Mouse (Mus musculus): ENCODE results near the gene Supt6.
A peak's percentile ranks its signal among the peaks of the same experiment; 100 is the strongest.

Supt6 gene

DNA sequence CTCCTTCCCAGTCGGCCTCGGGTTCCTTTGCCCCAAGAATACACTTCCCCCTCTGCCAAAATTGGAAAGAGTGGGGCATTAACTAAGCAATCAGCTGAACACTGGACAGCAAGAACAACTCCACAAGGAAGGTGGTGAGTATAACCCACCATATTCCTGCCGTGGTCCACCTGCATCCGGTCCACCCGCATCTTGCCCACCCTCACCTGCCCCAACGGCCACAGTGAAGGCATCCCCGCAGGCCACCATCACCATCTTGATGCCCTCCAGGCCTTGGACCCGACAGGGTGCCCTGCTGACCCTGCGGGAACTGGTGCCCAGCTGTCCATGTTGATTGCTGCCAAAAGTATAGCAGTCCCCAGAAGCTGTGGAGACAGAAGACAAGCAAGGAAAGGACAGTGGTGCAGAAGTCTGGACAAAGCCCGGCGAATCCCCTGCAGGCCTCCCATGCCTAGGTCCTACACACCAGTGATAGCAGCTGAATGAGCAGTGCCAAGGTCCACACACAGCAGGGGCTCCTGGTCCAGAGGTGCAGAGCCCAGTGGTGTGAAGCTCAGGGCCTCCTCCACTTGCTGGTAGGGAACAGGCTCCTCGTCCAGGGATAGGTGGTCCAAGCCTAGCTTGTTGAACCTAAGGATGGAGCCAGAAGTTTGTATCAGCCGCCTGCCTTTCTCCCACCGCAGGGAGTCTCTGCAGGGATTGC, 78.4 kb downstream of the Supt6 start:
- no peak for DNase-seq (ENCODE audit: low spot score in 2 of 2)

GRCm38 (mm10) chr11:78166640-78167039, 79.1 kb downstream of the Supt6 start:
- DNase-seq (ENCODE audit: low spot score in 2 of 2): no peak

- DNase-seq (ENCODE audit: low spot score in 2 of 2): no peak
Observed at GRCm38 (mm10) chr11:78166161-78166560, 79.6 kb downstream of the Supt6 start.

DNA sequence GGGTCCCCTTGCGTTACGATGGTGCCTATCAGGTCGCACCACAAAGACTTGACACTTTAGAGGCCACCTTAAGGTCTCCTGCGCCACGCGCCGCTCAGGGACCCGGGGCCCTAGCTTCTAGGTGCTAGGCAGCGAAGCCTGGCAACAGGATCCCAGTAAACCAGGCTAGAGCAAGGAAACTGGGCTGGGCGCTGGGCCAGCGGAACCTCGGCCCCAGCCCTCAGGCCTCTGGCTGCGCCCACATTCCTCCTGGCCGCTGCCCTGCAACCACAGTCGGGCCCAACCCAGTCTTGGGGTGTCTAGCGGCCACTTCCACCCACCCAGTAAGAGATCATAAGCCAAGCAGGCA, 80.1 kb downstream of the Supt6 start:
- DNase-seq (ENCODE audit: low spot score in 2 of 2): no peak

DNA sequence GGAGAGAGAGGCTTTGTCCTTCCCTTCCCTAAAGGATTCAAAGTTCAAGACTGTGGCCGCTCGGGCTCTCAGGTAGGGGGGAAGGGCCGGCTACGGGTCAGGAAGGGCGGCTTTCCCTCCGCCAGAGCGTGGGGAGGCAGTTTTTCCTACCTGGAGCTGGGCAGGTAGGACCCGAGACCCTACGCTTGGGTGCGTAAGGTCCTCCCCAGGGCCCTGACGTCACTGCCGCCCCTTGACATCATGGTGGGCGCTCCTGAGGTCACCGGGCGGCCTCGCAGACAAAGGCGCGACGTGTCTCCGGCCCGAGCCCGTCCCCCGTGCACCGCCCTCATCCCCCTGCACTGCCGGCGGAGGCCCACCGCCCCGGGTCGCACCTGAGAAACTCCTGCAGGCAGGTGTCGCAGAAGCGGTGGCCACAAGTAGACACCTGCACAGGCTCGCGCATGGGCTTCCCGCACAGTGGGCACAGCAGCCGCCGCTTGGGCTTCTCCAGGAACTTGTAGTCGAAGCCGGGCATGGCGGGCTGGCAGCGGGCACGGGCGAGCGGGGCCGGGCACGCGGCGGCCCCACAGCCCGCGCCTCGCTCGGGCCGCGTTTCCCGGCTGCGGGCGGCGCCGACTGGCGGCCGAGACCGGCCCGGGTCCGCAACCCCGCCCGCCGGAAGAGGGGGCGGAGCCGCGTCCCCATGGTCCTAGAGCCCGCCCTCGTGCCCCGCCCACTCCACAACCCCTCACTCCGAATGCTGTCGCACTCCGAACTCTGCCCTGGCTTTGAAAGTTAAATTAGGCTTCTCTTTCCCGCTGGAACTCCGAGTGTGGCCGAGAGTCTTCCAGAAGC, 80.6 kb downstream of the Supt6 start, which contains the start of gene Traf4:
Traf4 (minus strand) TSS at position 666 of the 837 bp plus-strand sequence.
- peak; percentile 60 to 70 for DNase-seq (ENCODE audit: low spot score in 2 of 2)

DNA sequence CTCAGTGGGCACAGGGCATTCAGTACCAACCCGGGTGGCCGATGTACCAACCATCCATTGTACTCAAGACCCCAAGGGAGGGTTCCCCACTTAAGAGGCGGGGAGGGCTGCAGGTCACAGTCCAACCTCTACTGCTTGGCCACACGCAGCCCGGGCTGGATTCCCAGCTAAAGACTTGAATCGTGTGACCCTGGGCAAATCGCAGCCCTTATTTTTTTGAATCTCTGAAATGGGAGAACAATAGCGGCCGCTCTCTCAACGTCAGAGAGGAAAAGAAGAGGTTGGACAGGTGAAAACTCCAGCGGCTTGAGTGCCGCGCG, 81.2 kb downstream of the Supt6 start:
- DNase-seq (ENCODE audit: low spot score in 2 of 2): no peak

- DNase-seq (ENCODE audit: low spot score in 2 of 2): peak in 1 of 2 experiments; percentile 15
Observed at GRCm38 (mm10) chr11:78163681-78164603, 81.8 kb downstream of the Supt6 start.

- DNase-seq (ENCODE audit: low spot score in 2 of 2): no peak
Observed at GRCm38 (mm10) chr11:78163045-78163444, 82.7 kb downstream of the Supt6 start.

GRCm38 (mm10) chr11:78162504-78162903, 83.3 kb downstream of the Supt6 start:
- no peak for DNase-seq (ENCODE audit: low spot score in 2 of 2)

DNA sequence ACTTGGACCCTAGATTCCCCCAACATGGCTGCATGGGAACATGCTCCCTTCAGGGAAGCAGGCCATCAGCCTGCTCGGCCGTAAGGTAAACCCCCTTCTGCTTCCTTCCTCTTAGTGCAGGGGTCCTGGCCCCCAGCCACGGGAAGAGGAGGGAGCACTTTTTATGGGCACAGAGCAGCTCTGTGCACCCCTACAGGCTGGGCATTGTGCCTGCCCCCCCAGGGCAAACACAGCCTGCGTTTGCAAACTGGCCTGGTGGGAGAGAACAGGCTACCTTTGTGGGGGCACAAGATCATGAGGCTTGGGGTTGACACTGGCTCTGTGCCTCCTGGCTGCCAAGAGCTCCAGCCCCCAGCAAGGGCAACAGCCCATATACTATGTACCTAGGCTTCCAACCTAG, 83.8 kb downstream of the Supt6 start:
- no peak for DNase-seq (ENCODE audit: low spot score in 2 of 2)

DNA sequence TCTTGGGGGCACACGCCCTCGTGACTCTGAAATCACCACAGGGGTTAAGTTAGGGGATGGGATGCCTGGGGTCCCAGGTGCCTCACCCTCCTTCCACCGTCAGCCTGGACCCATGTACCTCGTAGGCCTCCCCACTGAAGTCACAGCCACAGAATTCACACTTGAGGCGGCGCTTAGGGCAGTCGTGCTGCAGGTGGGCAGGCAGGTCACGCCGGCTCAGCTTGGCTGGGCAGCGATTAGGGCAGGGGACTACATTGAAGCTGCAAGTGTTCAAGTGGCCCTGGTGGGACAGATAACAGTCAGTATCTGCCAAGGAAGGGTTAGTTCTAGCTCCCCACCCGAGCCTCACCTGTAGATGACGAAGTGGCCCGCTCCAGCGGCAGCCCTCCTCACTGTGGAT, 84.6 kb downstream of the Supt6 start:
- no peak for DNase-seq (ENCODE audit: low spot score in 2 of 2)

- no peak for DNase-seq (ENCODE audit: low spot score in 2 of 2)
Observed at GRCm38 (mm10) chr11:78160675-78161074, 85.1 kb downstream of the Supt6 start.

- DNase-seq (ENCODE audit: low spot score in 2 of 2): no peak
Observed at GRCm38 (mm10) chr11:78160171-78160570, 85.6 kb downstream of the Supt6 start.

GRCm38 (mm10) chr11:78159557-78159956, 86.2 kb downstream of the Supt6 start:
- no peak for DNase-seq (ENCODE audit: low spot score in 2 of 2)

- DNase-seq (ENCODE audit: low spot score in 2 of 2): peak; percentile 79 to 85
Observed at GRCm38 (mm10) chr11:78159096-78159495, 86.7 kb downstream of the Supt6 start.

All from natural killer cell, adult 2 months (primary cell).